In the genomic region with DNA sequence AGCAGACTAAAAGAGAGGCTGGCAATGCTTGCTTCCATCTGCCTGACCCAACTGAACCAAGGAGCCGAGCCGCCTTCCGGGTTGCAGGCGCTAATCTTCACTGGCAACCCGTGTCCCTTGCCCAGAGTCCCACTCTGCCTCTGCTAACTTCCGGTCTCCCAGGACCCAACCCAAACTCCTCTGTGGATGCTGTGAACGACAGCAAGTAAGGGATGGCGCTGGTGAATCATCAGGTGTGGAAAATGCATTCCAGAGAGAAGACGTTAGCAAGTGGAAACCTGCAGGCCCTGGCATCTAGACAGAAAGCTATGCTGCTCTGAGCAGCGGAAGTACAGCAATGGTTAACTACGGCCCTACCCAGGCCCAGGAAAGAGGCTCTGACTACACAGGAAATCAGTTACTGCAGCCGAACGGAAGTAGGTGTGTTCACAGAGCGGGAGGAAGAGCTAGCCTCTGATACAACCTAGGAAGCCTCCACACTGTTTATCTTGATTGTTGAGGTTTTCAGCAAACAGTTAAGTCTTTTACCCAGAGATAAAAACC, we compare ENCODE assay signal across 8 mouse cellular contexts. TPM values are rescaled to one million over a fixed set of nuclear protein-coding genes. Genes with fewer than 3 reads are reported as not detected.
DNase-seq lines count a peak whose midpoint lies in the region; ATAC-seq and TF ChIP-seq lines count a peak whose summit lies in the region.

No protein-coding gene starts in this region.

- no peaks in the 10 kb centered on the region for H3K9me3 ChIP-seq in embryonic facial prominence, embryonic 13.5 days
- H3K9me3 ChIP-seq in limb, embryonic 10.5 days (replicated peaks): no peaks in the 10 kb centered on the region
- H3K9me3 ChIP-seq in midbrain, embryonic 10.5 days (replicated peaks): no peaks in the 10 kb centered on the region
- no peaks in the 10 kb centered on the region for H3K9me3 ChIP-seq in stomach, postnatal 0 days (ENCODE audit: control insufficient read depth, low read length)

- no peaks in the 10 kb centered on the region for H3K27me3 ChIP-seq in embryonic facial prominence, embryonic 13.5 days
- H3K27me3 ChIP-seq in limb, embryonic 10.5 days (ENCODE audit: low read depth, poor library complexity, severe bottlenecking): no peaks in the 10 kb centered on the region
- H3K27me3 ChIP-seq in midbrain, embryonic 10.5 days (ENCODE audit: low read depth, poor library complexity, severe bottlenecking): no peaks in the 10 kb centered on the region
- H3K27me3 ChIP-seq in stomach, postnatal 0 days (ENCODE audit: control insufficient read depth, insufficient read depth, low read length): no peaks in the 10 kb centered on the region

- H3K4me1 ChIP-seq in embryonic facial prominence, embryonic 13.5 days: peaks cover 54% of the 10 kb centered on the region
- peaks cover 53% of the 10 kb centered on the region for H3K4me1 ChIP-seq in limb, embryonic 10.5 days
- H3K4me1 ChIP-seq in midbrain, embryonic 10.5 days: peaks cover 63% of the 10 kb centered on the region
- H3K4me1 ChIP-seq in stomach, postnatal 0 days (replicated peaks; ENCODE audit: control insufficient read depth, insufficient read depth): no peaks in the 10 kb centered on the region

- 33% methylated on average over 14 of the region's 14 CpGs for WGBS in embryonic facial prominence, embryonic 13.5 days
- 69% methylated on average over 14 of the region's 14 CpGs for WGBS in limb, embryonic 10.5 days
- 52% methylated on average over 14 of the region's 14 CpGs for WGBS in midbrain, embryonic 10.5 days
- WGBS in stomach, postnatal 0 days: 44% methylated on average over 14 of the region's 14 CpGs

- H3K9ac ChIP-seq in embryonic facial prominence, embryonic 13.5 days: 0 out of 2 replicates have a peak overlapping the region, but pooled peaks have one; percentile 41
- H3K9ac ChIP-seq in stomach, postnatal 0 days (ENCODE audit: low read length): no peak overlapping the region

- TF ChIP-seq EP300 in stomach, postnatal 0 days (optimal IDR thresholded peaks at IDR 0.05): no peak

- DNase-seq in frontal cortex, postnatal 10 days (ENCODE audit: low spot score in 2 of 2): no peak
- DNase-seq in heart, postnatal 36 days: peak; percentile 41 to 52
- no peak for DNase-seq in limb, embryonic 10.5 days (ENCODE audit: low spot score)
- peak; percentile 28 for DNase-seq in midbrain, embryonic 10.5 days (ENCODE audit: low spot score)
- peak; percentile 32 for DNase-seq in stomach, postnatal 0 days (ENCODE audit: low spot score)
- no peak for DNase-seq in adipocyte (ENCODE audit: low spot score)

- no peak for TF ChIP-seq CTCF in stomach, postnatal 0 days (IDR thresholded peaks at IDR 0.05; ENCODE audit: low read depth)

- peak overlapping the region; percentile 60 for H3K27ac ChIP-seq in embryonic facial prominence, embryonic 13.5 days
- peak overlapping the region; percentile 71 for H3K27ac ChIP-seq in limb, embryonic 10.5 days
- peak overlapping the region; percentile 86 for H3K27ac ChIP-seq in midbrain, embryonic 10.5 days (replicated peaks)
- peak overlapping the region; percentile 81 for H3K27ac ChIP-seq in stomach, postnatal 0 days (replicated peaks)

- H3K4me3 ChIP-seq in embryonic facial prominence, embryonic 13.5 days: no peak overlapping the region
- H3K4me3 ChIP-seq in limb, embryonic 10.5 days: no peak overlapping the region
- no peak overlapping the region for H3K4me3 ChIP-seq in midbrain, embryonic 10.5 days
- H3K4me3 ChIP-seq in stomach, postnatal 0 days (ENCODE audit: low read depth, low read length): 0 out of 2 replicates have a peak overlapping the region, but pooled peaks have one; percentile 4

- H3K4me2 ChIP-seq in embryonic facial prominence, embryonic 13.5 days: peak overlapping the region; percentile 25
- H3K4me2 ChIP-seq in stomach, postnatal 0 days (replicated peaks; ENCODE audit: low read depth): peak overlapping the region; percentile 27; the same call in 1 of the 2 replicates

- intact Hi-C loops in heart, postnatal 36 days (cut with DNase I): loop anchor here (5.0 kb wide), 1 partner anchor 35 kb away; no protein-coding TSS in a partner anchor

- ATAC-seq in frontal cortex, adult (ENCODE audit: low TSS enrichment): peak; percentile 42
- no peak for ATAC-seq in embryonic facial prominence, embryonic 13.5 days (ENCODE audit: insufficient number of reproducible peaks, insufficient read depth, low FRiP score, low TSS enrichment, low read depth)
- ATAC-seq in stomach, postnatal 0 days (ENCODE audit: low FRiP score, low TSS enrichment): peak; percentile 73; the same call in 1 of the 2 replicates

- H3K36me3 ChIP-seq in embryonic facial prominence, embryonic 13.5 days: no peaks in the 10 kb centered on the region
- no peaks in the 10 kb centered on the region for H3K36me3 ChIP-seq in limb, embryonic 10.5 days
- H3K36me3 ChIP-seq in midbrain, embryonic 10.5 days: no peaks in the 10 kb centered on the region
- H3K36me3 ChIP-seq in stomach, postnatal 0 days (ENCODE audit: control insufficient read depth, insufficient read depth, low read length): no peaks in the 10 kb centered on the region

RNA-seq across cellular contexts. Expression of gene Pitpnc1, which starts 53.4 kb away (rescaled TPM):
- 32.1 and 36.3 TPM in 2 replicates for polyA plus RNA-seq in embryonic facial prominence, embryonic 13.5 days (2015; fragmentation: Nextera tagmentation; extraction: Ambion mirVana)
- total RNA-seq in heart, postnatal 36 days (2021): 10 to 100 TPM; 60.7 to 68.4 TPM
- 31.6 and 37.1 TPM in 2 replicates for polyA plus RNA-seq in limb, embryonic 10.5 days (2016; fragmentation: Nextera tagmentation; extraction: Ambion mirVana)
- polyA plus RNA-seq in midbrain, embryonic 10.5 days (2016; fragmentation: Nextera tagmentation; extraction: Ambion mirVana): 20.4 and 26.1 TPM in 2 replicates
- polyA plus RNA-seq in stomach, postnatal 0 days (2015; fragmentation: Nextera tagmentation; extraction: Ambion mirVana): 5.0 and 5.1 TPM in 2 replicates

Comparison
In these comparisons a context has a peak if more than half of its experiments do, and no peak if none do; other contexts are left out.
1. DNase-seq: peak in heart, postnatal 36 days (2 of 2), midbrain, embryonic 10.5 days (single experiment) and stomach, postnatal 0 days (single experiment); none in frontal cortex, postnatal 10 days (0 of 2), limb, embryonic 10.5 days (single experiment) and adipocyte (single experiment).
2. Peak in every context shown above with its lines, with median percentiles within 50 percentile points of each other: H3K27ac ChIP-seq.